Mouse (Mus musculus): Measurements from ENCODE around the gene Etfbkmt. TPM values are rescaled to one million over a fixed set of nuclear protein-coding genes. Genes with fewer than 3 reads are reported as not detected.

Etfbkmt gene
- polyA plus RNA-seq, 1 experiment: 5.8 TPM

GRCm38 (mm10) chr6:149197116-149197515 is 57.5 kb downstream of the Etfbkmt start:
- no peak overlapping the region for H3K27ac ChIP-seq (ENCODE audit: insufficient read depth, low read depth, low read length)
- TF ChIP-seq POLR2A (IDR thresholded peaks at IDR 0.05; ENCODE audit: borderline replicate concordance, low read depth, low read length) (no peak), CTCF (IDR thresholded peaks at IDR 0.05; ENCODE audit: low read depth, low read length) (no peak)
- H3K4me1 ChIP-seq (ENCODE audit: control insufficient read depth, insufficient read depth, low read length): peaks cover 6% of the 10 kb centered on the region; the same call in 1 of the 2 replicates
- H3K4me3 ChIP-seq (ENCODE audit: insufficient read depth, low read length): no peak overlapping the region

- Histone ChIP-seq H3K4me1 (ENCODE audit: control insufficient read depth, insufficient read depth, low read length) (peaks cover 6% of the 10 kb centered on the region; the same call in 1 of the 2 replicates), H3K4me3 (ENCODE audit: insufficient read depth, low read length) (no peak overlapping the region), H3K27ac (ENCODE audit: insufficient read depth, low read depth, low read length) (no peak overlapping the region)
- TF ChIP-seq POLR2A (IDR thresholded peaks at IDR 0.05; ENCODE audit: borderline replicate concordance, low read depth, low read length) (no peak), CTCF (IDR thresholded peaks at IDR 0.05; ENCODE audit: low read depth, low read length) (no peak)
Observed at GRCm38 (mm10) chr6:149198572-149198971, 58.9 kb downstream of the Etfbkmt start.

Other genes starting within 250 kb of the Etfbkmt start
- 8.3 and 9.5 TPM in 2 replicates for gene Caprin2, start 243.6 kb upstream of the Etfbkmt start, polyA plus RNA-seq (2012; ENCODE audit: insufficient read depth, insufficient read length, missing spikeins)
- 10.2 and 10.9 TPM in 2 replicates for gene Sinhcaf, start 193.4 kb upstream of the Etfbkmt start, polyA plus RNA-seq (2012; ENCODE audit: insufficient read depth, insufficient read length, missing spikeins)
- 0.19 and 0.87 TPM in 2 replicates for gene Dennd5b, start 38.2 kb upstream of the Etfbkmt start, polyA plus RNA-seq (2012; ENCODE audit: insufficient read depth, insufficient read length, missing spikeins)
- gene Gm10203, start 9.7 kb upstream of the Etfbkmt start, polyA plus RNA-seq (2012; ENCODE audit: insufficient read depth, insufficient read length, missing spikeins): not detected in 2 replicates
- 14.7 and 18.1 TPM in 2 replicates for gene Amn1, start 48.9 kb downstream of the Etfbkmt start, polyA plus RNA-seq (2012; ENCODE audit: insufficient read depth, insufficient read length, missing spikeins)
- 46.4 and 50.0 TPM in 2 replicates for gene Resf1, start 169.6 kb downstream of the Etfbkmt start, polyA plus RNA-seq (2012; ENCODE audit: insufficient read depth, insufficient read length, missing spikeins)